Mouse (Mus musculus) kidney, adult 2 months (tissue): ENCODE measurements around the gene Pclaf.

ENCODE experiments used
- CTCF ChIP-seq: fragments of 200-500 bp; conservative IDR thresholded peaks from 2 replicates; pipeline ENCODE4 v1.5.1; 2011; ENCODE audit warnings: low read depth, mild to moderate bottlenecking, control low read depth, low read length, moderate library complexity, mixed read lengths; ENCODE audit not compliant: insufficient read depth, insufficient read length
- POLR2A ChIP-seq: fragments of 200-500 bp; IDR thresholded peaks from one replicate; pipeline ENCODE4 v1.6.1; 2011; ENCODE audit warnings: low read depth, low read length, control low read depth

DNA sequence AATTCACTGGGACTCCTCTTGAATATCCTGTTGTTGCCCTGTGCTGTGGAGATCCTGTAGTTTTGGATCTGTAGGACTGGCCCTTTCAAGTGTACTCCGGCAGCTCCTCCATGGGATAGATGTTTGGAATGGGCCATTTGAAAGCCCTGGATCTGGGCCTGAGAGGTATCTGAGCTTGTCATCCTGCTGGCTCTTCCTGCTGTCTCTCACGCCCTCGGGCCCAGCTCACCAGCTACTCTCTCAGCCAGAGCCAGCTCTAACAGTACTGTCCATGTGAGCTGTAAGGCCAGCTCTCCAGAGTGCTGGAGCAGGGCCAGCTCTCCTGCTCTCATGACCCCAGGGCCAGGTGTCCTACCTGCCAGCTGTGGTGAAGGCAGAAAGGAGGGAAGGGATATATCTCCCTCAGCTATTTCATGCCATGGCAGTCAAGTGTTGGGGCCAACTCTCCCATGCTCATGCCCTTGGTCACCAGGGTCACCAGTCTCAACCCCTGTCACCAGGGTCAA, 61.1 kb downstream of the Pclaf start:
- TF ChIP-seq POLR2A, result no peak
- no peak for TF ChIP-seq CTCF
